Mouse (Mus musculus): Measurements from ENCODE around the gene Vmn2r117.
"Not testable (repeated sequence)": the region's sequence is repeated elsewhere in the genome, so short reads cannot be mapped to it uniquely, and the experiment has no call there.

The Vmn2r117 gene

GRCm38 (mm10) chr17:23479599-23479998 is at the start of gene Vmn2r117:
Gene Vmn2r117, minus strand, starts transcription at chr17:23479699.
- DNase-seq (ENCODE audit: low read depth, low spot score), result not testable (repeated sequence)

- DNase-seq (ENCODE audit: low read depth, low spot score), result not testable (repeated sequence)
Measured at GRCm38 (mm10) chr17:23522941-23523732, 43.6 kb upstream of the Vmn2r117 start.

DNA sequence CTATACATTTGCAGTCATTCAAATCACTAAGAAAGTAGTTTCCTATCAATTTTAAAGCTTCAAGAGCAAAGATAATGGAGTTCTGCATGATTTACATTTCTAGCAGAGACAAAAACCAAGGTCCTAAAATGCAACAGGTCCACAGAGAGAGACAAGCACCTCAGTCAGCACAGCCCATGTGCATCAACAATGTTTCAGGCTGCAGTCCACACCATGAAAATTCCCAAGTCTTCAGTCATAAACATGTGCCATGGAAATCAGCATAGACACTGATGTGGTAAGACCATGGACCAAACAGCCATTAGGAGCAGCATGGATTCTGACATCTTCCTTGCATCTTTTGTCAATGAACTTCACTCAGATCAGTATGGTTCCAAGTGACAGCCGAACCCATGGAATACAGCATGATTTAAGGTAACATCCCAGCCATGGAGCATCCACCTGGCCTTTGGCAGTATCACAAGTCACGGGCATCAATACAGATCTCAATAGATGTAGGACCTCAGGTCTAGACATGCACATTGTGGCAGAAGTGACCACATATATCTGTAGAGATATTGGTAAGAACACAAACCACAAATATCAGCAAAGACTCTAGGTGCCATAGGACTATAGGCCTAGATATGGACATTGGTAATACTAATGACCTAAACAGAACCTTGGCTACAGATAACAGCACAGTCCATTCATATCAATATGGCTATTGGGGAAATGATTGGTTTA is 39.4 kb upstream of the Vmn2r117 start:
- DNase-seq (ENCODE audit: low read depth, low spot score), result no peak

DNA sequence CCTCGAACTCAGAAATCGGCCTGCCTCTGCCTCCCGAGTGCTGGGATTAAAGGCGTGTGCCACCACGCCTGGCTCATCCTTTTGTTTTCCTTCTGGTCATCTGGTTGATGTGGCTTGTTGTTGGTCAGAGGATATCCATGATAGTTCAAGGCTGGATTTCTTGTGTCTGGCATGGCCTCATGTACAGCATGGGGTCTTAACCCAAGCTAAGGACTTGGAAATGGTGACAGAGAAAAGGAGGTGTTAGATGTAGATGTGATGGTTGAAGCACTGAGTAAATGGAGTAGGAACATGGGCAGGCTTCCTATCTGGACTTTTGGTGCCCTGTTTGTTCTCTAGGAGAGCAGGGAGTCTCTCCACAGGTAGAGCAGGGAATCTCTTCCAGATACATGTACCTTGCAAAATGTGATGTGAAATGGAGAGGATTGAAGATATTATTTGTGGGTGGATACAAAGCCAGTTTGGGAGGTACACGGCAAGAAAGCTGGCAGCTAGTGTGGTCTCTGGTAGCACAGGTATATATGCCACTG is 46.3 kb downstream of the Vmn2r117 start:
- no peak for DNase-seq (ENCODE audit: low read depth, low spot score)

Measured in 3T3-L1 (cell line).